Mouse (Mus musculus) liver, embryonic 16.5 days (tissue): ENCODE results near the gene 7530416G11Rik. TPM values are rescaled to one million over a fixed set of nuclear protein-coding genes. Genes with fewer than 3 reads are reported as not detected.
A peak's percentile ranks its signal among the peaks of the same experiment; 100 is the strongest.

Experiments
- ATAC-seq: fragments of 200-750 bp; cut with Nextera tagmentation; 2 replicates; pipeline ENCODE4 v1.8.0; 2017; ENCODE audit warnings: low read depth, mild to moderate bottlenecking, moderate number of reproducible peaks, moderate library complexity
- H3K27ac ChIP-seq: fragments of 300-500 bp; sonication (generic); 2 replicates; pipeline ENCODE4 v1.5.1; 2014; ENCODE audit warnings: mild to moderate bottlenecking, low read length
- H3K27me3 ChIP-seq: fragments of 300-500 bp; sonication (generic); 2 replicates; pipeline ENCODE4 v1.6.1; 2014; ENCODE audit warnings: low read depth, low read length, mixed read lengths; ENCODE audit not compliant: control insufficient read depth, insufficient read depth
- H3K36me3 ChIP-seq: fragments of 300-500 bp; sonication (generic); 2 replicates; pipeline ENCODE4 v1.6.1; 2014; ENCODE audit warnings: mild to moderate bottlenecking; ENCODE audit not compliant: control insufficient read depth, insufficient read depth
- H3K4me1 ChIP-seq: fragments of 300-500 bp; sonication (generic); 2 replicates; pipeline ENCODE4 v1.6.1; 2014; ENCODE audit warnings: low read depth, low read length, mixed read lengths; ENCODE audit not compliant: control insufficient read depth
- H3K4me2 ChIP-seq: fragments of 300-500 bp; sonication (generic); 2 replicates; pipeline ENCODE4 v1.6.1; 2014; ENCODE audit warnings: low read depth, low read length, mixed read lengths
- H3K4me3 ChIP-seq: fragments of 300-500 bp; sonication (generic); 2 replicates; pipeline ENCODE4 v1.5.1; 2014; ENCODE audit warnings: low read depth, mild to moderate bottlenecking, low read length
- H3K9ac ChIP-seq: fragments of 300-500 bp; sonication (generic); 2 replicates; pipeline ENCODE4 v1.6.1; 2014; ENCODE audit warnings: low read depth, low read length
- H3K9me3 ChIP-seq: fragments of 300-500 bp; sonication (generic); replicated peaks from 2 replicates; pipeline ENCODE4 v1.6.1; 2016; ENCODE audit warnings: low read length; ENCODE audit not compliant: control insufficient read depth
- WGBS: fragments of 180-500 bp; shearing (Covaris S2); extraction: QIAGEN DNeasy Blood & Tissue Kit; methylation state at CpG from one replicate; pipeline ENCODE4 v1.1.7; 2014; ENCODE audit not compliant: insufficient replicate concordance; 5-methylcytosine and 5-hydroxymethylcytosine counted together
- polyA plus RNA-seq: library from polyadenylated mRNA; unstranded; fragments of >200 nt; fragmentation: Nextera tagmentation; extraction: Ambion mirVana; gene quantifications from 2 replicates; pipeline ENCODE4 v1.2.1, GENCODE M21; 2015

7530416G11Rik gene
- polyA plus RNA-seq, 1 experiment from 2014 or later, result not detected

- H3K4me2 ChIP-seq, result no peak overlapping the region
- peak overlapping the region; percentile 64 for H3K27ac ChIP-seq
- H3K9ac ChIP-seq, result no peak overlapping the region
- H3K9me3 ChIP-seq, result no peaks in the 10 kb centered on the region
- H3K27me3 ChIP-seq, result no peaks in the 10 kb centered on the region
- H3K4me3 ChIP-seq, result no peak overlapping the region
- ATAC-seq, result peak; percentile 89
- H3K36me3 ChIP-seq, result no peaks in the 10 kb centered on the region
- H3K4me1 ChIP-seq, result no peaks in the 10 kb centered on the region
- whole genome bisulfite sequencing, result 59% methylated on average over 6 of the region's 6 CpGs
These were observed 33.6 kb downstream of the 7530416G11Rik start for GRCm38 (mm10) chr15:85469401-85469800.

- Histone ChIP-seq H3K4me1 (no peaks in the 10 kb centered on the region), H3K36me3 (peaks cover 8% of the 10 kb centered on the region)
- WGBS, result 73% methylated on average over 5 of the region's 5 CpGs
These were observed 36.5 kb downstream of the 7530416G11Rik start for GRCm38 (mm10) chr15:85466456-85467067.

GRCm38 (mm10) chr15:85464823-85465565 lies 38.0 kb downstream of the 7530416G11Rik start:
- H3K27me3 ChIP-seq, result no peaks in the 10 kb centered on the region
- peaks cover 8% of the 10 kb centered on the region for H3K36me3 ChIP-seq
- H3K27ac ChIP-seq, result no peak overlapping the region
- no peak overlapping the region for H3K9ac ChIP-seq
- no peak overlapping the region for H3K4me3 ChIP-seq
- no peak for ATAC-seq
- H3K9me3 ChIP-seq, result no peaks in the 10 kb centered on the region
- no peak overlapping the region for H3K4me2 ChIP-seq
- no peaks in the 10 kb centered on the region for H3K4me1 ChIP-seq
- WGBS, result 63% methylated on average over 10 of the region's 10 CpGs

More at GRCm38 (mm10) chr15:85466456-85467067, 36.5 kb downstream of the 7530416G11Rik start:
- Histone ChIP-seq H3K9ac (no peak overlapping the region), H3K9me3 (no peaks in the 10 kb centered on the region), H3K4me3 (no peak overlapping the region), H3K27ac (no peak overlapping the region), H3K4me2 (no peak overlapping the region), H3K27me3 (no peaks in the 10 kb centered on the region)
- no peak for ATAC-seq

GRCm38 (mm10) chr15:85464190-85464589 lies 38.8 kb downstream of the 7530416G11Rik start:
- no peaks in the 10 kb centered on the region for H3K27me3 ChIP-seq
- no peak overlapping the region for H3K4me2 ChIP-seq
- H3K36me3 ChIP-seq, result peaks cover 8% of the 10 kb centered on the region
- WGBS, result 58% methylated on average over 5 of the region's 5 CpGs
- no peak for ATAC-seq
- H3K9me3 ChIP-seq, result no peaks in the 10 kb centered on the region
- H3K27ac ChIP-seq, result no peak overlapping the region
- H3K4me3 ChIP-seq, result no peak overlapping the region
- no peak overlapping the region for H3K9ac ChIP-seq
- no peaks in the 10 kb centered on the region for H3K4me1 ChIP-seq

- Histone ChIP-seq H3K36me3 (peaks cover 8% of the 10 kb centered on the region), H3K27me3 (no peaks in the 10 kb centered on the region), H3K9ac (no peak overlapping the region), H3K4me1 (no peaks in the 10 kb centered on the region), H3K27ac (no peak overlapping the region), H3K9me3 (no peaks in the 10 kb centered on the region), H3K4me3 (no peak overlapping the region), H3K4me2 (no peak overlapping the region)
- ATAC-seq, result no peak
- WGBS, result 67% methylated on average over 13 of the region's 13 CpGs
These were observed 39.8 kb downstream of the 7530416G11Rik start for GRCm38 (mm10) chr15:85463027-85463790.

GRCm38 (mm10) chr15:85462138-85462537 lies 40.9 kb downstream of the 7530416G11Rik start:
- no peak for ATAC-seq
- Histone ChIP-seq H3K4me1 (no peaks in the 10 kb centered on the region), H3K4me2 (no peak overlapping the region), H3K4me3 (no peak overlapping the region), H3K9ac (no peak overlapping the region), H3K36me3 (peaks cover 8% of the 10 kb centered on the region), H3K9me3 (no peaks in the 10 kb centered on the region), H3K27ac (no peak overlapping the region), H3K27me3 (no peaks in the 10 kb centered on the region)
- WGBS, result 66% methylated on average over 4 of the region's 4 CpGs

GRCm38 (mm10) chr15:85461541-85461940 lies 41.5 kb downstream of the 7530416G11Rik start:
- H3K36me3 ChIP-seq, result peaks cover 8% of the 10 kb centered on the region
- 74% methylated on average over 4 of the region's 4 CpGs for WGBS
- no peak overlapping the region for H3K27ac ChIP-seq
- H3K9ac ChIP-seq, result no peak overlapping the region
- H3K4me3 ChIP-seq, result no peak overlapping the region
- H3K27me3 ChIP-seq, result no peaks in the 10 kb centered on the region
- no peaks in the 10 kb centered on the region for H3K9me3 ChIP-seq
- H3K4me2 ChIP-seq, result no peak overlapping the region
- no peak for ATAC-seq
- H3K4me1 ChIP-seq, result no peaks in the 10 kb centered on the region

GRCm38 (mm10) chr15:85458631-85459082 lies 44.4 kb downstream of the 7530416G11Rik start:
- no peaks in the 10 kb centered on the region for H3K4me1 ChIP-seq

More at GRCm38 (mm10) chr15:85458631-85459082, 44.4 kb downstream of the 7530416G11Rik start:
- no peak overlapping the region for H3K4me3 ChIP-seq
- H3K4me2 ChIP-seq, result no peak overlapping the region
- no peaks in the 10 kb centered on the region for H3K27me3 ChIP-seq
- WGBS, result 59% methylated on average over 4 of the region's 4 CpGs
- H3K36me3 ChIP-seq, result peaks cover 8% of the 10 kb centered on the region
- H3K27ac ChIP-seq, result no peak overlapping the region
- no peak overlapping the region for H3K9ac ChIP-seq
- ATAC-seq, result no peak
- no peaks in the 10 kb centered on the region for H3K9me3 ChIP-seq
